Mouse (Mus musculus): ENCODE results near the gene Dock9. TPM values are rescaled to one million over a fixed set of nuclear protein-coding genes. Genes with fewer than 3 reads are reported as not detected.

Dock9 gene
- polyA plus RNA-seq, 1 experiment = not detected

DNA sequence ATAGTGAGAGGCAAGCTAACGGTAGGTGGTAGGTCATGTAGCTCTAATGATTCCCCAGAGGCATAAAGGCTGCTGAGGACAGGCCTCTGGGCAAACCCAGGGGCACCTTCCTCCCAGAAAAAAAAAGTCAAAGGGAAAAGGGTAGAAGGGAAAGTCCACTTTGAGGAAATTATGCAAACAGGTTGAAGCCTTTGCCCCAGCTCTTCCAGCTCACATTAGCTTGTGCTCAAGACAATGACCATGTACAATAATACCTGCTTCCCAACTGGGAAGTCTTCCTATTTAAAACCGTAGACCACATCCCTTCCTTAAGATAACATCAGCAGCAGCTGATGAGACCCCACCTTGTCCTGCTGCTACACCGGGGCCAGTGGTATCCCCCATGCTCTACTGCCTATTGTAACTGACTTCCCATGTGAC is 91.1 kb downstream of the Dock9 start:
- Histone ChIP-seq H3K4me1 (ENCODE audit: control insufficient read depth, insufficient read depth, low read length) (no peaks in the 10 kb centered on the region), H3K27ac (ENCODE audit: insufficient read depth, low read depth, low read length) (no peak overlapping the region)

DNA sequence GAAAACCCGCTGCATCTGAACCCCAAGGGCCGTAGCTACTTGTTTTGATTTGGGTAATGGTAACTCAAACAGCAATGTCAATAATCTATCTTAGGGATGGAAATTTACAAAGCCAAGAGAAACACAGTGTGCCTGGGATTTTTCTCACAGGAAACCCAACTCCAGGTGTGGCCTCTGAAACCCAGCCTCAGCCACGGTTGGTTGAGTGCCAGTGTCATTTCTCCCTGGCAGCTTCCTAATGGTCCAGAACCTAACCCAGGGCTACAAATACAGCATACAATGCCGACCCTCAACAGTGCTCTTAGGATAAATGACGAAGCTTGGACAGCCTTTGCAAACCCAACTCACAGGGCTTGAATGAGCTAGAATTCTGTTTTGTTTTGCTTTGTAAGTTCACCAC is 92.0 kb downstream of the Dock9 start:
- TF ChIP-seq CTCF (IDR thresholded peaks at IDR 0.05; ENCODE audit: insufficient read depth, low read depth, low read length) (no peak), POLR2A (IDR thresholded peaks at IDR 0.05; ENCODE audit: insufficient read depth, low read depth, low read length) (no peak)
- 74% methylated on average over 5 of the region's 5 CpGs for WGBS

More for the DNA sequence above, 91.1 kb downstream of the Dock9 start:
- TF ChIP-seq CTCF (IDR thresholded peaks at IDR 0.05; ENCODE audit: insufficient read depth, low read depth, low read length) = no peak
- TF ChIP-seq POLR2A (IDR thresholded peaks at IDR 0.05; ENCODE audit: insufficient read depth, low read depth, low read length) = no peak
- 79% methylated on average over 3 of the region's 3 CpGs for WGBS
- no peak overlapping the region for H3K4me3 ChIP-seq (ENCODE audit: insufficient read depth, low read depth, low read length)

DNA sequence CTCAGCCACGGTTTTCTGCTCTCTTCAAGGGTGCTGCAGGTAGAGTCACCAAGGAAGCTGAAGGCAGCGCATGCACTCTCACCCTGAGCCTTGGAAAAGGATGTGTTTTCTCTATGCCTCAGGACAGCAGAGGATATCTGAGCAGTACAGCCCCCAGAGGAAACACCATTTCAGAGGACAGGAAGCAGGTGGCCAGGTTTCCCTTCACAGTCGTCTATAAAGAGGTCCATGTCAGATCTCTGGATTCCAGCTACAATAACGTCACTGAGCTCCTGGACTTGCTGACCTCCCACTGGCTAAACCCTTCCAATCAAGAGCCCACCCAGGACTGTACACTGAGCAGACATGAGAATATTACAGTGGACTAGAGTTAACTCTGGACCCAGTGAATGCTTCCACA is 95.1 kb downstream of the Dock9 start:
- TF ChIP-seq POLR2A (IDR thresholded peaks at IDR 0.05; ENCODE audit: insufficient read depth, low read depth, low read length) = no peak
- peaks cover 7% of the 10 kb centered on the region for H3K4me1 ChIP-seq (ENCODE audit: control insufficient read depth, insufficient read depth, low read length)
- H3K4me3 ChIP-seq (ENCODE audit: insufficient read depth, low read depth, low read length) = no peak overlapping the region
- H3K27ac ChIP-seq (ENCODE audit: insufficient read depth, low read depth, low read length) = no peak overlapping the region
- 82% methylated on average over 4 of the region's 4 CpGs for WGBS

More for the DNA sequence above, 92.0 kb downstream of the Dock9 start:
- H3K4me1 ChIP-seq (ENCODE audit: control insufficient read depth, insufficient read depth, low read length) = no peaks in the 10 kb centered on the region
- no peak overlapping the region for H3K27ac ChIP-seq (ENCODE audit: insufficient read depth, low read depth, low read length)
- H3K4me3 ChIP-seq (ENCODE audit: insufficient read depth, low read depth, low read length) = no peak overlapping the region

DNA sequence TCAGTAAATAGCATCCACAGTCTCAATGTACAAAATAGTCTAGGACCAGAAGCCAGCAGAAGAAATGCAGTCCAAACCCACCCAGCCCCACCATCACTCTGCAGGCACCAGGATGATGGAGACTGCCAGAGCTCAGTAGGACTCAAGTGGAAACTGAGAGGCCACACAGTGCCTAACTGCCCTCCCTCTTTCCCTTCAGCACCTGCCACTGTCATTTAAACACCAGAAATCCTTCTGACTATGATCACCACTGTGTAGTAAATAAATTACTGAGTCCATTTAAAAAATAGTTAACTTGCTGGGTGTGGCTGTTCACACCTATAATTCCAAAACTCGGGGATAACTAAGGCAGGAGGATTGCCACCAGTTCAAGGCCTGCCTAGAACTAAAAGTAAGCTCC is 97.6 kb downstream of the Dock9 start:
- Histone ChIP-seq H3K4me1 (ENCODE audit: control insufficient read depth, insufficient read depth, low read length) (peaks cover 7% of the 10 kb centered on the region), H3K27ac (ENCODE audit: insufficient read depth, low read depth, low read length) (no peak overlapping the region), H3K4me3 (ENCODE audit: insufficient read depth, low read depth, low read length) (no peak overlapping the region)
- WGBS = 81% methylated on average over 1 of the region's 1 CpGs
- no peak for TF ChIP-seq CTCF (IDR thresholded peaks at IDR 0.05; ENCODE audit: insufficient read depth, low read depth, low read length)
- no peak for TF ChIP-seq POLR2A (IDR thresholded peaks at IDR 0.05; ENCODE audit: insufficient read depth, low read depth, low read length)

DNA sequence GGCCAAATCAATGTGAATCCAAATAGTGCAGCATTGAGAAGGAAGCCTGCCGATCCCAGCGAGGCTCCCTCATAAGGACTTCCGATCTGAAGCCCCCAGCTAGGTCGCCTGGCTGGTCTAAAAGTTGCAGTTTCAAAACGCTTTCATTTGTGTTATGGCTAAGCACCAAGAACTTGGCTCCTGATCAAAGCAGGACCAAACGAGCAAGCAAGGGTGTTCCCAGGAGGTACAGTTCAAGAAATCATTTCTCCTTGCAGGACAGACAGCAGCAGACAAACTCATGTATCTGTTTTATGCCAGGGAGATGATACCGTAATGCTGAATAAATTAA is 99.1 kb downstream of the Dock9 start:
- peaks cover 7% of the 10 kb centered on the region for H3K4me1 ChIP-seq (ENCODE audit: control insufficient read depth, insufficient read depth, low read length)
- TF ChIP-seq POLR2A (IDR thresholded peaks at IDR 0.05; ENCODE audit: insufficient read depth, low read depth, low read length) (no peak), CTCF (IDR thresholded peaks at IDR 0.05; ENCODE audit: insufficient read depth, low read depth, low read length) (no peak)
- 0 out of 2 replicates have a peak overlapping the region, but pooled peaks have one; percentile 40 for H3K4me3 ChIP-seq (ENCODE audit: insufficient read depth, low read depth, low read length)
- no peak overlapping the region for H3K27ac ChIP-seq (ENCODE audit: insufficient read depth, low read depth, low read length)
- WGBS = 43% methylated on average over 7 of the region's 7 CpGs

DNA sequence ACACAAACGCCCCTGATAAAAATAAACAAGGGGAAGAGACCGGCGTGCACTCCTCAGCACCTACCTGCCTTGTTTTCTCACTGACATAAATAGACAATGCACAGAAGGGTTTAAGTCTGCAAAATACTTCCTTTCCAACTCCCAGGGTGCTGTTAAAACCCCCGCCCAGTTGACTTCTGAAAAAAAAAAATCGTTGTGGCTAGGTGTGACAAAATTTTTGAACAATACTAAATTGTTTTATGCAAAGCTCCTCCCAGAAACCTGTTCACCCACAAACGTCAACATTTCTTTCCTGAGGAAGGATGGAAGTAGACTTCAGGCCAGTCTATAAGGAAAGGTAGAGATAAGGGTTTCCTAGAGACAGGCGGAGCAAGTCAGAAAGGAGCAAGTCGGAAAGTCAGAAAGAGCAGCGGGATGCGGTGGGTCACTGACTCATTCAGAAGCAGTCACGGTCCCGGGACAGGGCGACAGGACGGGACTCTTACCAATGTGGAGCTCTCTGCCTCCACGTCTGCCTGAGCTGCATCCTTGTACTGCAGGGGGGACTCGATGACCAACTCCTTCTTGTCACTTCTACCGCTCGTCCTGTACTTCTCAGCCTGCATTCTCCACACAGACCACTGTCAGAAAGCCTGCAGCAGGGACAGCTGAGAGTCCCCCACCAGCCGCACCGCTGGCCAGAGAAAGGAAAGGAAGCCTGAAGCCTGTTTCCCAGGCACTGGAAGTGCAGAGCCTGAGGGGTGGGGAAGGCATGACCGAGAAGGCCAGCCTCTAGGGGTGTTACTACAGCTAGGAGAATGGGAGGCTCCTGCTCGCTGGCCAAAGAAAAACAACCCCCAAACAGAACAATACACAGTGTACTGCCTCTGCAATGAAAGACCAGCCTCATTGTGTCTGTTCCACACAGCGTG is 99.7 kb downstream of the Dock9 start:
- TF ChIP-seq CTCF (IDR thresholded peaks at IDR 0.05; ENCODE audit: insufficient read depth, low read depth, low read length) (no peak), POLR2A (IDR thresholded peaks at IDR 0.05; ENCODE audit: insufficient read depth, low read depth, low read length) (no peak)
- peaks cover 7% of the 10 kb centered on the region for H3K4me1 ChIP-seq (ENCODE audit: control insufficient read depth, insufficient read depth, low read length)
- WGBS = 24% methylated on average over 23 of the region's 23 CpGs

DNA sequence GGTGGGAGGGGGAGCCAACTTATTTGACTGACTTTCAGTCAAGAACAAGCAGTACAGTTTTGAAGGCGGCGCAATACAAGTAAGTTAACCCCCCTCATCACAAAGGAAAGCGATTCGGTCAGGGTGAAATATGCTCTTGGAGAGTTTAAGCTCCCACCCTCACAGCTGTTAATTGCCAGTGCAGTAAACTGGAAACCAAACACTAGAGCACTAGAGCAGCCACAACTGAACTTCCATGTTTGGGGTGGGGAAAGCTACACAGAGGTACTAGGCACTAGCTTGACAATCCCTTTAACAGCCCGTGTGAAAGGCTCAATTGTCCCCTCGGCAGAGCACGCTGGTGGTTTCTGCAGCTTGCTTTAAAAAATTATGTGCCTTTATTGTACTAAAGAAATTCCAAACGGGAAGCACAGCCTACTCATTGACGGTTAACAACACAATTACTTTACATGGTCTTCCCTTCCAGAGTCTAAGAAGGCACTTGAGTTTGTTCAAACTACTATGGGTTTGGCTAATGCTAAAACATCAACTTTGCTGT is 100.4 kb downstream of the Dock9 start:
- Histone ChIP-seq H3K27ac (ENCODE audit: insufficient read depth, low read depth, low read length) (no peak overlapping the region), H3K4me3 (ENCODE audit: insufficient read depth, low read depth, low read length) (no peak overlapping the region), H3K4me1 (ENCODE audit: control insufficient read depth, insufficient read depth, low read length) (peaks cover 7% of the 10 kb centered on the region)
- no peak for TF ChIP-seq POLR2A (IDR thresholded peaks at IDR 0.05; ENCODE audit: insufficient read depth, low read depth, low read length)
- no peak for TF ChIP-seq CTCF (IDR thresholded peaks at IDR 0.05; ENCODE audit: insufficient read depth, low read depth, low read length)
- 22% methylated on average over 9 of the region's 9 CpGs for WGBS

More for the DNA sequence above, 99.7 kb downstream of the Dock9 start:
- Histone ChIP-seq H3K27ac (ENCODE audit: insufficient read depth, low read depth, low read length) (no peak overlapping the region), H3K4me3 (ENCODE audit: insufficient read depth, low read depth, low read length) (peak overlapping the region; percentile 40)

DNA sequence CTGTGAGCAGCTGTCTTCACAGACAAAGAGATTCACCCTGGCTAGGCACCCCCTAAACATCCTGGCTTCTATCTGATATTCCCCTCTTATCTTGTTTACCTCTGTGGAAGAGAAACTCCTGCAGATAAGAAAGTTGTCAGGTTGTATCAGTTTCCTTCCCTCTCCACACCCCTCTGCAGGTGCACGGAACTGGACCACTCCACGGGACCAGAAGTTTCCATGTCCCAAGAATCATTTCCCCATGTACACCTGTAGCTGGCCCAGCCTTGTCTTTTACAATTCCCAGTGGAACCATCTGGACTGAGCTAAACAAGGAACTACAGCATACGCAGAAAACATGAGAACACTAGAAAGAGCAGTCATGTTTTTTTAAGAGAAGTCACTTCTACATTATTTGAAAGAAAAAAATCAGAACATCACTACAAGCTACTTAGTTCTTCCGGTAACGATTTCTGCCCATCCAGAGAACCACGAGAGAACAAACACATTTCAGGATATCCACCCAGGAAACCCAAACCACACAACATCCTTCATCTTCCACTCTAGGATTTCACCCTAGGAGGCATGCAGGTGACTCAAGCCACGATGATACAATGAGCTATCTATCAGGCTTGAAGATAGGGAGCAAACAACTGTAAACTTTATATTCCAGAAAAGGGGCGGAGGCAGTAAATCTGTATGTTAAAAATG is 101.1 kb downstream of the Dock9 start:
- Histone ChIP-seq H3K4me1 (ENCODE audit: control insufficient read depth, insufficient read depth, low read length) (peaks cover 7% of the 10 kb centered on the region), H3K27ac (ENCODE audit: insufficient read depth, low read depth, low read length) (no peak overlapping the region), H3K4me3 (ENCODE audit: insufficient read depth, low read depth, low read length) (no peak overlapping the region)
- WGBS = 82% methylated on average over 8 of the region's 8 CpGs
- no peak for TF ChIP-seq CTCF (IDR thresholded peaks at IDR 0.05; ENCODE audit: insufficient read depth, low read depth, low read length)
- TF ChIP-seq POLR2A (IDR thresholded peaks at IDR 0.05; ENCODE audit: insufficient read depth, low read depth, low read length) = no peak

DNA sequence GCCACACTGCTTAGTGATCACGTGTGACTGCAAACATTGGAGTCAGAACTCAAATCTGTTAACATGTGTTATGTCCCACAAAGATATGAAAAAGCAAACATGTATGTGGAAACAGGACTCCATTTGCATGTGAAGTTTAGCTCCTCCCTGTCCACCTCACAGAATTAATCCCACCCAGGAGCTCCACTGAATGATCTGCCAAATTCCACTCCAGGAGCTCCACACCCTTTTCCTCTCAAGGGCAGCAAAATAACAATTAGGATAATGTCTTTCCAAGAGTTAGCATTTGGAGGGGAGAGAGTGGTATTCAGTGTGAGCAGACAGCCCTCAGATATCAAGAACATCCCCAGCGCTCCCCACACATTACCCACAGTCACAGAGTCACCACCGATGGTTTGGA is 102.9 kb downstream of the Dock9 start:
- Histone ChIP-seq H3K27ac (ENCODE audit: insufficient read depth, low read depth, low read length) (no peak overlapping the region), H3K4me1 (ENCODE audit: control insufficient read depth, insufficient read depth, low read length) (peaks cover 7% of the 10 kb centered on the region), H3K4me3 (ENCODE audit: insufficient read depth, low read depth, low read length) (no peak overlapping the region)
- TF ChIP-seq CTCF (IDR thresholded peaks at IDR 0.05; ENCODE audit: insufficient read depth, low read depth, low read length) (no peak), POLR2A (IDR thresholded peaks at IDR 0.05; ENCODE audit: insufficient read depth, low read depth, low read length) (no peak)
- WGBS = 83% methylated on average over 3 of the region's 3 CpGs

All from olfactory bulb, adult 2 months (tissue).